Mouse (Mus musculus): ENCODE data around the gene Mfsd12. TPM values are rescaled to one million over a fixed set of nuclear protein-coding genes. Genes with fewer than 3 reads are reported as not detected.

Mfsd12 gene
- polyA plus RNA-seq, 1 experiment from 2014 or later = 7.8 TPM

GRCm38 (mm10) chr10:81393456-81394063 lies 36.3 kb downstream of the Mfsd12 start:
- WGBS = 8% methylated on average over 19 of the region's 19 CpGs
- Histone ChIP-seq H3K4me1 (replicated peaks; ENCODE audit: control insufficient read depth, insufficient read depth, low read length) (no peaks in the 10 kb centered on the region), H3K9ac (peak overlapping the region; percentile 12), H3K36me3 (replicated peaks; ENCODE audit: control insufficient read depth, insufficient read depth) (peaks cover 17% of the 10 kb centered on the region), H3K9me3 (ENCODE audit: control insufficient read depth, low read length) (no peaks in the 10 kb centered on the region), H3K27ac (no peak overlapping the region), H3K4me3 (replicated peaks; ENCODE audit: low read length) (no peak overlapping the region), H3K27me3 (ENCODE audit: control insufficient read depth, insufficient read depth, low read length) (no peaks in the 10 kb centered on the region), H3K4me2 (replicated peaks) (peak overlapping the region; percentile 24)
- ATAC-seq (ENCODE audit: low FRiP score) = no peak
- no peak for DNase-seq (ENCODE audit: low spot score)

GRCm38 (mm10) chr10:81395127-81395526 lies 37.8 kb downstream of the Mfsd12 start:
- no peaks in the 10 kb centered on the region for H3K9me3 ChIP-seq (ENCODE audit: control insufficient read depth, low read length)
- H3K27ac ChIP-seq = no peak overlapping the region
- H3K4me2 ChIP-seq (replicated peaks) = no peak overlapping the region
- no peaks in the 10 kb centered on the region for H3K4me1 ChIP-seq (replicated peaks; ENCODE audit: control insufficient read depth, insufficient read depth, low read length)
- DNase-seq (ENCODE audit: low spot score) (peak; percentile 73), ATAC-seq (ENCODE audit: low FRiP score) (no peak)
- H3K36me3 ChIP-seq (replicated peaks; ENCODE audit: control insufficient read depth, insufficient read depth) = peaks cover 28% of the 10 kb centered on the region
- no peak overlapping the region for H3K4me3 ChIP-seq (replicated peaks; ENCODE audit: low read length)
- no peaks in the 10 kb centered on the region for H3K27me3 ChIP-seq (ENCODE audit: control insufficient read depth, insufficient read depth, low read length)
- H3K9ac ChIP-seq = no peak overlapping the region
- 11% methylated on average over 5 of the region's 5 CpGs for WGBS

GRCm38 (mm10) chr10:81395865-81396264 lies 38.6 kb downstream of the Mfsd12 start:
- Histone ChIP-seq H3K4me2 (replicated peaks) (no peak overlapping the region), H3K4me1 (replicated peaks; ENCODE audit: control insufficient read depth, insufficient read depth, low read length) (peaks cover under 1% of the 10 kb centered on the region; the same call in 1 of the 2 replicates), H3K9me3 (ENCODE audit: control insufficient read depth, low read length) (no peaks in the 10 kb centered on the region), H3K27ac (no peak overlapping the region), H3K36me3 (replicated peaks; ENCODE audit: control insufficient read depth, insufficient read depth) (peaks cover 35% of the 10 kb centered on the region), H3K9ac (no peak overlapping the region), H3K4me3 (replicated peaks; ENCODE audit: low read length) (no peak overlapping the region), H3K27me3 (ENCODE audit: control insufficient read depth, insufficient read depth, low read length) (no peaks in the 10 kb centered on the region)
- no peak for ATAC-seq (ENCODE audit: low FRiP score)
- no peak for DNase-seq (ENCODE audit: low spot score)
- WGBS = 67% methylated on average over 4 of the region's 4 CpGs

- Histone ChIP-seq H3K27ac (no peak overlapping the region), H3K36me3 (replicated peaks; ENCODE audit: control insufficient read depth, insufficient read depth) (peaks cover 35% of the 10 kb centered on the region), H3K4me1 (replicated peaks; ENCODE audit: control insufficient read depth, insufficient read depth, low read length) (peaks cover 10% of the 10 kb centered on the region), H3K9ac (no peak overlapping the region), H3K4me2 (replicated peaks) (no peak overlapping the region), H3K4me3 (replicated peaks; ENCODE audit: low read length) (no peak overlapping the region), H3K9me3 (ENCODE audit: control insufficient read depth, low read length) (no peaks in the 10 kb centered on the region), H3K27me3 (ENCODE audit: control insufficient read depth, insufficient read depth, low read length) (no peaks in the 10 kb centered on the region)
- DNase-seq (ENCODE audit: low spot score) (no peak), ATAC-seq (ENCODE audit: low FRiP score) (no peak)
- WGBS = 38% methylated on average over 5 of the region's 5 CpGs
These were observed 39.5 kb downstream of the Mfsd12 start for GRCm38 (mm10) chr10:81396749-81397148.

- 0 out of 2 replicates have a peak overlapping the region, but pooled peaks have one; percentile 27 for H3K4me2 ChIP-seq (replicated peaks)
- H3K27me3 ChIP-seq (ENCODE audit: control insufficient read depth, insufficient read depth, low read length) = no peaks in the 10 kb centered on the region
- DNase-seq (ENCODE audit: low spot score) (no peak), ATAC-seq (ENCODE audit: low FRiP score) (no peak)
- no peak overlapping the region for H3K9ac ChIP-seq
- no peak overlapping the region for H3K27ac ChIP-seq
- H3K9me3 ChIP-seq (ENCODE audit: control insufficient read depth, low read length) = no peaks in the 10 kb centered on the region
- no peak overlapping the region for H3K4me3 ChIP-seq (replicated peaks; ENCODE audit: low read length)
- H3K4me1 ChIP-seq (replicated peaks; ENCODE audit: control insufficient read depth, insufficient read depth, low read length) = peaks cover 29% of the 10 kb centered on the region
- WGBS = 64% methylated on average over 5 of the region's 5 CpGs
- H3K36me3 ChIP-seq (replicated peaks; ENCODE audit: control insufficient read depth, insufficient read depth) = peaks cover 51% of the 10 kb centered on the region
These were observed 42.0 kb downstream of the Mfsd12 start for GRCm38 (mm10) chr10:81399296-81399695.

- Histone ChIP-seq H3K4me1 (replicated peaks; ENCODE audit: control insufficient read depth, insufficient read depth, low read length) (peaks cover 29% of the 10 kb centered on the region), H3K9me3 (ENCODE audit: control insufficient read depth, low read length) (no peaks in the 10 kb centered on the region), H3K4me3 (replicated peaks; ENCODE audit: low read length) (no peak overlapping the region), H3K36me3 (replicated peaks; ENCODE audit: control insufficient read depth, insufficient read depth) (peaks cover 57% of the 10 kb centered on the region), H3K9ac (no peak overlapping the region), H3K4me2 (replicated peaks) (peak overlapping the region; percentile 27), H3K27me3 (ENCODE audit: control insufficient read depth, insufficient read depth, low read length) (no peaks in the 10 kb centered on the region), H3K27ac (no peak overlapping the region)
- 70% methylated on average over 18 of the region's 18 CpGs for WGBS
- no peak for DNase-seq (ENCODE audit: low spot score)
- ATAC-seq (ENCODE audit: low FRiP score) = no peak
These were observed 42.6 kb downstream of the Mfsd12 start for GRCm38 (mm10) chr10:81399798-81400308.

GRCm38 (mm10) chr10:81400371-81401204 lies 43.3 kb downstream of the Mfsd12 start:
- Histone ChIP-seq H3K27ac (no peak overlapping the region), H3K36me3 (replicated peaks; ENCODE audit: control insufficient read depth, insufficient read depth) (peaks cover 64% of the 10 kb centered on the region), H3K9me3 (ENCODE audit: control insufficient read depth, low read length) (no peaks in the 10 kb centered on the region), H3K27me3 (ENCODE audit: control insufficient read depth, insufficient read depth, low read length) (no peaks in the 10 kb centered on the region), H3K4me1 (replicated peaks; ENCODE audit: control insufficient read depth, insufficient read depth, low read length) (peaks cover 29% of the 10 kb centered on the region), H3K4me3 (replicated peaks; ENCODE audit: low read length) (no peak overlapping the region), H3K4me2 (replicated peaks) (peak overlapping the region; percentile 27), H3K9ac (0 out of 2 replicates have a peak overlapping the region, but pooled peaks have one; percentile 7)
- DNase-seq (ENCODE audit: low spot score) = no peak
- no peak for ATAC-seq (ENCODE audit: low FRiP score)
- WGBS = 35% methylated on average over 22 of the region's 22 CpGs

- H3K4me1 ChIP-seq (replicated peaks; ENCODE audit: control insufficient read depth, insufficient read depth, low read length) = peaks cover 29% of the 10 kb centered on the region
- peaks cover 70% of the 10 kb centered on the region for H3K36me3 ChIP-seq (replicated peaks; ENCODE audit: control insufficient read depth, insufficient read depth)
- H3K27ac ChIP-seq = peak overlapping the region; percentile 74
- 24% methylated on average over 10 of the region's 10 CpGs for WGBS
- peak overlapping the region; percentile 27; the same call in 1 of the 2 replicates for H3K4me2 ChIP-seq (replicated peaks)
- peak overlapping the region; percentile 16; the same call in 1 of the 2 replicates for H3K9ac ChIP-seq
- H3K4me3 ChIP-seq (replicated peaks; ENCODE audit: low read length) = no peak overlapping the region
- peak; percentile 39 for DNase-seq (ENCODE audit: low spot score)
- no peaks in the 10 kb centered on the region for H3K27me3 ChIP-seq (ENCODE audit: control insufficient read depth, insufficient read depth, low read length)
- no peak for ATAC-seq (ENCODE audit: low FRiP score)
- no peaks in the 10 kb centered on the region for H3K9me3 ChIP-seq (ENCODE audit: control insufficient read depth, low read length)
These were observed 43.9 kb downstream of the Mfsd12 start for GRCm38 (mm10) chr10:81401205-81401520.

- no peaks in the 10 kb centered on the region for H3K27me3 ChIP-seq (ENCODE audit: control insufficient read depth, insufficient read depth, low read length)
These were observed 44.4 kb downstream of the Mfsd12 start for GRCm38 (mm10) chr10:81401521-81402226.

More at GRCm38 (mm10) chr10:81401521-81402226, 44.4 kb downstream of the Mfsd12 start:
- peaks cover 75% of the 10 kb centered on the region for H3K36me3 ChIP-seq (replicated peaks; ENCODE audit: control insufficient read depth, insufficient read depth)
- peaks cover 32% of the 10 kb centered on the region for H3K4me1 ChIP-seq (replicated peaks; ENCODE audit: control insufficient read depth, insufficient read depth, low read length)
- peak overlapping the region; percentile 74 for H3K27ac ChIP-seq
- 6% methylated on average over 18 of the region's 18 CpGs for WGBS
- no peaks in the 10 kb centered on the region for H3K9me3 ChIP-seq (ENCODE audit: control insufficient read depth, low read length)
- peak; percentile 68 for DNase-seq (ENCODE audit: low spot score)
- peak overlapping the region; percentile 27; the same call in 1 of the 2 replicates for H3K4me2 ChIP-seq (replicated peaks)
- peak; percentile 67 for ATAC-seq (ENCODE audit: low FRiP score)
- H3K4me3 ChIP-seq (replicated peaks; ENCODE audit: low read length) = no peak overlapping the region
- peak overlapping the region; percentile 16; the same call in 1 of the 2 replicates for H3K9ac ChIP-seq

Data from hindbrain, embryonic 14.5 days (tissue).